Mouse (Mus musculus) neural tube, embryonic 11.5 days (tissue): Measurements from ENCODE around the gene Mrgprf. TPM values are rescaled to one million over a fixed set of nuclear protein-coding genes. Genes with fewer than 3 reads are reported as not detected.

ENCODE experiments used
- ATAC-seq: fragments of 200-750 bp; cut with Nextera tagmentation; 2 replicates; pipeline ENCODE4 v1.8.0; 2017; ENCODE audit warnings: moderate number of reproducible peaks, mild to moderate bottlenecking, moderate TSS enrichment, moderate library complexity; ENCODE audit not compliant: insufficient read depth, low FRiP score, low TSS enrichment
- DNase-seq: peaks from one replicate; pipeline ENCODE4 v3.0.0-alpha.2; 2015; ENCODE audit warnings: low spot score
- H3K27ac ChIP-seq: fragments of 300-500 bp; sonication (generic); 2 replicates; pipeline ENCODE4 v1.5.1; 2014; ENCODE audit warnings: low read depth, mild to moderate bottlenecking, low read length
- H3K27me3 ChIP-seq: fragments of 300-500 bp; sonication (generic); 2 replicates; pipeline ENCODE4 v1.6.1; 2014; ENCODE audit warnings: mild to moderate bottlenecking, low read length, mixed read lengths; ENCODE audit not compliant: control insufficient read depth, insufficient read depth
- H3K36me3 ChIP-seq: fragments of 300-500 bp; sonication (generic); 2 replicates; pipeline ENCODE4 v1.6.1; 2014; ENCODE audit warnings: mild to moderate bottlenecking, low read length, moderate library complexity, mixed read lengths; ENCODE audit not compliant: control insufficient read depth, insufficient read depth
- H3K4me1 ChIP-seq: fragments of 300-500 bp; sonication (generic); 2 replicates; pipeline ENCODE4 v1.6.1; 2014; ENCODE audit warnings: low read length, mixed read lengths; ENCODE audit not compliant: control insufficient read depth, insufficient read depth
- H3K4me2 ChIP-seq: fragments of 300-500 bp; sonication (generic); 2 replicates; pipeline ENCODE4 v1.6.1; 2014; ENCODE audit warnings: low read depth, mild to moderate bottlenecking, moderate library complexity
- H3K4me3 ChIP-seq: fragments of 300-500 bp; sonication (generic); 2 replicates; pipeline ENCODE4 v1.5.1; 2014; ENCODE audit warnings: low read depth, low read length
- H3K9ac ChIP-seq: fragments of 300-500 bp; sonication (generic); 2 replicates; pipeline ENCODE4 v1.6.1; 2014; ENCODE audit warnings: mild to moderate bottlenecking, low read length
- H3K9me3 ChIP-seq: fragments of 300-500 bp; sonication (generic); 2 replicates; pipeline ENCODE4 v1.6.1; 2016; ENCODE audit warnings: low read length; ENCODE audit not compliant: control insufficient read depth
- WGBS: fragments of 180-500 bp; shearing (Covaris S2); extraction: QIAGEN DNeasy Blood & Tissue Kit; methylation state at CpG from one replicate; pipeline ENCODE4 v1.1.7; 2014; 5-methylcytosine and 5-hydroxymethylcytosine counted together
- polyA plus RNA-seq: library from polyadenylated mRNA; unstranded; fragments of >200 nt; fragmentation: Nextera tagmentation; extraction: Ambion mirVana; gene quantifications from 2 replicates; pipeline ENCODE4 v1.2.1, GENCODE M21; 2014

Mrgprf gene
- polyA plus RNA-seq, 1 experiment from 2014 or later: not detected

- DNase-seq (no peak), ATAC-seq (no peak)
- Histone ChIP-seq H3K4me1 (no peaks in the 10 kb centered on the region), H3K9ac (no peak overlapping the region), H3K27me3 (no peaks in the 10 kb centered on the region), H3K27ac (no peak overlapping the region), H3K4me2 (no peak overlapping the region), H3K9me3 (no peaks in the 10 kb centered on the region), H3K4me3 (no peak overlapping the region), H3K36me3 (no peaks in the 10 kb centered on the region)
- 42% methylated on average over 4 of the region's 4 CpGs for WGBS
Measured at GRCm38 (mm10) chr7:145323607-145324006, 23.0 kb downstream of the Mrgprf start.

GRCm38 (mm10) chr7:145325697-145326096, 25.1 kb downstream of the Mrgprf start:
- Histone ChIP-seq H3K36me3 (no peaks in the 10 kb centered on the region), H3K4me1 (no peaks in the 10 kb centered on the region), H3K27me3 (no peaks in the 10 kb centered on the region), H3K9me3 (no peaks in the 10 kb centered on the region), H3K4me2 (no peak overlapping the region), H3K4me3 (no peak overlapping the region), H3K27ac (no peak overlapping the region), H3K9ac (no peak overlapping the region)
- no peak for ATAC-seq
- WGBS: 42% methylated on average over 2 of the region's 2 CpGs
- DNase-seq: no peak

- no peak overlapping the region for H3K9ac ChIP-seq
- no peaks in the 10 kb centered on the region for H3K4me1 ChIP-seq
- WGBS: 65% methylated on average over 2 of the region's 2 CpGs
- no peak for DNase-seq
- no peak overlapping the region for H3K4me2 ChIP-seq
- H3K9me3 ChIP-seq: no peaks in the 10 kb centered on the region
- no peak overlapping the region for H3K27ac ChIP-seq
- no peaks in the 10 kb centered on the region for H3K36me3 ChIP-seq
- ATAC-seq: no peak
- H3K4me3 ChIP-seq: no peak overlapping the region
- H3K27me3 ChIP-seq: no peaks in the 10 kb centered on the region
Measured at GRCm38 (mm10) chr7:145329982-145330381, 29.4 kb downstream of the Mrgprf start.

GRCm38 (mm10) chr7:145330641-145331040, 30.0 kb downstream of the Mrgprf start:
- no peak overlapping the region for H3K4me3 ChIP-seq
- H3K27me3 ChIP-seq: no peaks in the 10 kb centered on the region
- ATAC-seq: no peak
- DNase-seq: no peak
- no peaks in the 10 kb centered on the region for H3K9me3 ChIP-seq
- H3K9ac ChIP-seq: no peak overlapping the region
- H3K4me2 ChIP-seq: no peak overlapping the region
- WGBS: 68% methylated on average over 2 of the region's 2 CpGs
- H3K36me3 ChIP-seq: no peaks in the 10 kb centered on the region
- H3K4me1 ChIP-seq: no peaks in the 10 kb centered on the region
- no peak overlapping the region for H3K27ac ChIP-seq

GRCm38 (mm10) chr7:145332376-145333041, 31.9 kb downstream of the Mrgprf start:
- H3K36me3 ChIP-seq: no peaks in the 10 kb centered on the region
- no peak overlapping the region for H3K9ac ChIP-seq
- H3K4me3 ChIP-seq: no peak overlapping the region
- no peak overlapping the region for H3K27ac ChIP-seq
- 57% methylated on average over 1 of the region's 1 CpGs for WGBS
- H3K4me2 ChIP-seq: no peak overlapping the region
- DNase-seq: no peak
- no peaks in the 10 kb centered on the region for H3K27me3 ChIP-seq
- no peaks in the 10 kb centered on the region for H3K9me3 ChIP-seq
- H3K4me1 ChIP-seq: no peaks in the 10 kb centered on the region
- ATAC-seq: no peak

GRCm38 (mm10) chr7:145333936-145334335, 33.3 kb downstream of the Mrgprf start:
- Histone ChIP-seq H3K4me3 (no peak overlapping the region), H3K9me3 (no peaks in the 10 kb centered on the region), H3K36me3 (no peaks in the 10 kb centered on the region), H3K27me3 (no peaks in the 10 kb centered on the region), H3K27ac (no peak overlapping the region), H3K9ac (no peak overlapping the region), H3K4me2 (no peak overlapping the region), H3K4me1 (no peaks in the 10 kb centered on the region)
- no peak for DNase-seq
- no peak for ATAC-seq
- 90% methylated on average over 6 of the region's 6 CpGs for WGBS

- H3K9me3 ChIP-seq: no peaks in the 10 kb centered on the region
- H3K4me2 ChIP-seq: no peak overlapping the region
- 67% methylated on average over 4 of the region's 4 CpGs for WGBS
- H3K27ac ChIP-seq: no peak overlapping the region
- no peaks in the 10 kb centered on the region for H3K4me1 ChIP-seq
- H3K27me3 ChIP-seq: no peaks in the 10 kb centered on the region
- no peak overlapping the region for H3K9ac ChIP-seq
- ATAC-seq (no peak), DNase-seq (no peak)
- no peak overlapping the region for H3K4me3 ChIP-seq
- H3K36me3 ChIP-seq: no peaks in the 10 kb centered on the region
Measured at GRCm38 (mm10) chr7:145334428-145335027, 33.9 kb downstream of the Mrgprf start.

- Histone ChIP-seq H3K27ac (no peak overlapping the region), H3K4me2 (no peak overlapping the region), H3K4me1 (no peaks in the 10 kb centered on the region), H3K27me3 (no peaks in the 10 kb centered on the region), H3K9ac (no peak overlapping the region), H3K9me3 (no peaks in the 10 kb centered on the region), H3K36me3 (no peaks in the 10 kb centered on the region), H3K4me3 (no peak overlapping the region)
- DNase-seq (no peak), ATAC-seq (no peak)
Measured at GRCm38 (mm10) chr7:145335199-145335598, 34.6 kb downstream of the Mrgprf start.

- H3K4me3 ChIP-seq: no peak overlapping the region
- 88% methylated on average over 3 of the region's 3 CpGs for WGBS
- H3K27me3 ChIP-seq: no peaks in the 10 kb centered on the region
Measured at GRCm38 (mm10) chr7:145335616-145336332, 35.1 kb downstream of the Mrgprf start.

More at GRCm38 (mm10) chr7:145335616-145336332, 35.1 kb downstream of the Mrgprf start:
- H3K27ac ChIP-seq: no peak overlapping the region
- no peak overlapping the region for H3K9ac ChIP-seq
- ATAC-seq (no peak), DNase-seq (no peak)
- H3K4me1 ChIP-seq: no peaks in the 10 kb centered on the region
- H3K9me3 ChIP-seq: no peaks in the 10 kb centered on the region
- no peak overlapping the region for H3K4me2 ChIP-seq
- no peaks in the 10 kb centered on the region for H3K36me3 ChIP-seq
